Mouse (Mus musculus) left cerebral cortex, postnatal 36 days (tissue): Measurements from ENCODE around the gene Pf4. TPM values are rescaled to one million over a fixed set of nuclear protein-coding genes. Genes with fewer than 3 reads are reported as not detected.
"Not testable (repeated sequence)": the region's sequence is repeated elsewhere in the genome, so short reads cannot be mapped to it uniquely, and the experiment has no call there.

Source experiments
- DNase-seq, 2 experiments: peaks; one replicate each; pipeline ENCODE4 v3.0.0; 2021 to 2022; ENCODE audit warnings: low spot score in 2 of 2, mixed read lengths in 1 of 2
- intact Hi-C: fragments of 180-260 bp; cut with DNase I; formaldehyde crosslinking; loops from one replicate; pipeline ENCODE4 v1.15.1; 2025
- microRNA-seq: library from miRNA; unstranded; fragments of <30 nt; microRNA quantifications from one replicate; pipeline ENCODE4 v1.2.0, GENCODE M21; 2022
- total RNA-seq, 2 experiments: library from RNA; stranded (reverse); gene quantifications; 2 replicates each; pipeline ENCODE4 v1.2.3; 2021

Gene Pf4
- total RNA-seq, 2 experiments from 2014 or later = 2.3 to 2.9 TPM

DNA sequence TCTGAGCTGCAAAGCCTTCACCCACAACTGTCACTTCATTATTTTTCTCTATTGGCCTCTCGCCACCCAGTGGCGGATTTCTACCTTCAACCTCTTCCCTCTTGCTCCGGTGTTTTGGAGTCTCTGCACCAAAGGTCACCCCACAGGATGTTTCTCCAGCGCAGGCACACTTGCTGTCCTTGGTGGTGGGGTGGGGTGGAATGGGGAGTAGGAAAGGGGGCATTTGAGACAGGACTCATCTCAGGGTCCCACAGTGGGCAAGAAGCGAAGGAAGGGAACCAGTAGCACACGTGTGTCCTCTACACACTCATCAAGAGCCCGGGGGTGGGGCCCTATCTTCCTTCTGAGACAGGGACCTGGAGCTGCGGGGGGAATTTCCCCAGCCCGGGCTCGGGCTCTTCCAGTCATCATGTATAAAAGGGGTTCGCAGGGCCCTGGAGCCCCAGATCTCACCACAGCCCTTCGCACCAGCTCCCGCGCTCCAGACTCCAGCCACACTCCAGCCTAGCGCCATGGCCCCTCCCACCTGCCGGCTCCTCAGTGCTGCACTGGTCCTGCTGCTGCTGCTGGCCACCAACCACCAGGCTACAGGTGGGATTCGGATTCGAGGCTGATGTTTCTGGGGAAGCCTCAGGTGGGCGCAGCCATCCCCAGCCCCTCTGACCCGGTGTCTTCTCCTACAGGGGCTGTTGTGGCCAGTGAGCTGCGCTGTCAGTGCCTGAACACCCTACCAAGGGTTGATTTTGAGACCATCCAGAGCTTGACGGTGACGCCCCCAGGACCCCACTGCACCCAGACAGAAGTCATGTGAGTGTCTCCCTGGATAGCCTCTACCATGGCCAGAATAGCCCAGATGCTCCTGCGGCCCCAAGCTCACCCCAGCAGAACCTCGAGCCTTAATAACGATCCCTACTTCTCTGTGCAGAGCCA is 13.7 kb downstream of the Pf4 start, which contains the start of gene Cxcl3:
Gene Cxcl3, plus strand, starts transcription at position 445 of the 930 bp plus-strand sequence.
- intact Hi-C loops = loop anchor here (5.0 kb wide), 1 partner anchor 124 kb away; no protein-coding TSS in a partner anchor
- DNase-seq = no peak

DNA sequence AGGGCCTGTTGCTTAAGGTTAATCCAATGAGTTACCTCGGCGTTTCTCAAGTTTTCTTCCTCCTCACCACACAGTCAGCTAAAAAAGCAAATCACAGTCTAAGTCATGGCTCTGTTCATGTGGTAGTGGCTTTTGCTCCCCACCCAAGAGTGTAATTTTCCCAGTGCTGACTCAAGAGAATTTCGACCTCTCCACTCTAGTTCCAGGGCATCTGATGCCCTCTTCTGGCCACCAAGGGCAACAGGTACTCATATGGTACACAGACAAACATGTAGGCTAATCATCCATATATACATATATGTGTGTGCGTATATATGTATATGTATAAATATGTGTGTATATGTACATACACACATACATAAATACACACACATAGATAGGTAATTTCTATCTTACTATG is 15.9 kb downstream of the Pf4 start:
- intact Hi-C loops = loop anchor here (5.0 kb wide), 1 partner anchor 126 kb away; no protein-coding TSS in a partner anchor
- no peak for DNase-seq

DNA sequence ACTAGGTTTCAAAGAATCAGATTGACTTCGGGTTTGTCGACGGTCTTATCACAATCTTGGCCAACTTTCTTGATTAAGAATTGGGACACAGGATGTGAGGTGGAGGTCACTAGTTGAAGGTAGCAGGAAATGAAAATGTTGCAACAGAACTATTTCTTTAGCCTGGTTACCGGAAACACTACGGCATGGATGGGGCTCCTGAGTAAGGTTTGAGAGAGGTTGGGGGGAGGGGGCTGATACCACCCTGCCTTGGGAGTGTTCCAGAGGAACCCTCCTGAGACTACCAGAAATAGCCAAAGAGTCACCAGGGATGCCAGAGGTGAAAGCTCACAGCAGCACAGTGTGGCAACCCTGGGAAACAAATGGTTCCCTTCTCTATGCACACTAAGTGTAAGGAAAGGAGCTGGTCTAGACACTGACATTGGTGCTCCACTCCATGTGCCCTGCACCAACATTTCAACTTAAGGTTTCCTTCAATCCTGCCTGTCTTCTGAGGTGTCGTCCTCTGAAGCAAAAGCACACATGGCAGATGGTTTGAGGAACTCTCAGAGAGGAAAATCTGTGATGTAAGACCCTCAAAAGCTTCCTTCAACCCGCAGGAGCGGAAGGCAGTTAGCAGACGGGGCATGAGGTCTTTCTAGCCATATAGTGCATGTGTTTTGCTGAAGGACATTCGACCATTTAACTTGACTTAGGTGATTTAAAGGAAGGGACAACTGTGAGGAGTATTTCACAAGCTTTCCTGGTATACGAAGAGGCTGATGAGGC is 17.3 kb downstream of the Pf4 start:
- DNase-seq = no peak
- intact Hi-C loops = loop anchor here (5.0 kb wide), 1 partner anchor 127 kb away; no protein-coding TSS in a partner anchor

DNA sequence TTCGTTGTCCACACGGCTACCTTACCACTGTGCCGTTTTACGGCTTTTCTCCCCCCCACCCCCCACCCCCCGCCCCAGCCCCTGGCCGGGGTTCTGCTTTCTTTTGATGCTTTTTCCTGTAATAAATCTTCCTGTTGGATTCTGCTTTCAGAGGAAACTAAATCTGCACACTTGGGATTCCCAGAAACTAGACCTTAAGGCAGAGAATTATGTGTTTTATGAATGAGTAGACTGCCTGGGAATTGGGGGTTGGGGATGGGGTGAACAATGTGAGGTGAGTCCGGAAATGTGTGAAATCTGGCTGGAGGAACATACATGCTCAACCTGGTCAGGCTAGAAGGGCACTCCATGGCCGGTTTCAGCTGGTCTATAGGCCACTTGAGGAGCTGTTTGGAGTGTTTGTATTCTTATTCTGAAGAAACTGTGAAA is 17.9 kb downstream of the Pf4 start:
- intact Hi-C loops = no loop called here
- DNase-seq = no peak

DNA sequence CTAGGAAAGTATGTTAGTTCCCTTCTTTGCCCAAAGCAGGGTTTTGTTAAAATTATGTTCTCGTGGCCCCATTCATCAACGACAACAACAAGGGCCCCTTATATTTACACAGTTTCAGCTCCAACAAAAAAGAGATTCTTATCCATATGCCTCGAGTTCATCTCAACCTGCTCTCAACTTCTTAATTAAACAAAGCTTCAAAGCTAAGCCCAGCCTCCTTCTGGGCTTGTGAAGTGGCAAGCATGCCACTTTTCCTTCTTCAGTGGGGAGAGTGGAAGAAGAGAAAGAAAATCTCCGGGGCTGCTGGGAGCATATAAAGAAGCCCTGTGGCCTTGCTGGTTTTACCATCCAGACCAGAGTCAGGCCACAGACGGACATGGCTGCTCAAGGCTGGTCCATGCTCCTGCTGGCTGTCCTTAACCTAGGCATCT is 22.0 kb downstream of the Pf4 start, which contains the start of gene Cxcl15:
Gene Cxcl15, plus strand, starts transcription at position 340 of the 431 bp plus-strand sequence.
- no peak for DNase-seq
- intact Hi-C loops = no loop called here

DNA sequence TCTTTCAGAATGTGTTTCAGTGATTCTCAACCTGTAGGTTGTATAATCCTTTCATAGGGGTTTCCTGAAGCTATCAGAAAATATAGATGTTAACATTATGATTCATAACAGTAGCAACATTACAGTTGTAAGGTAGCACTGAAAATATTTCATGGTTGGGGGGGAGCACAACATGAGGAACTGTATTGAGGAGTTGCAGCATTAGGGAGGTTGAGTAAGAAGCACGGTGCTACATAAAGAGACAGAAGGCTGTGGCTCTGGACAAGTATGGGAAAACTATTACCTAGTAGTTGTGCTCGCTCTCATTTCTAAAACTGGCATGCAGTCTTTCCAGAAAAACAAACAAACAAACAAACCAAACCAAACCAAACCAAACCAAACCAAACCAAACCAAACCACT is 23.2 kb downstream of the Pf4 start:
- intact Hi-C loops, DNase-seq: not testable (repeated sequence)

DNA sequence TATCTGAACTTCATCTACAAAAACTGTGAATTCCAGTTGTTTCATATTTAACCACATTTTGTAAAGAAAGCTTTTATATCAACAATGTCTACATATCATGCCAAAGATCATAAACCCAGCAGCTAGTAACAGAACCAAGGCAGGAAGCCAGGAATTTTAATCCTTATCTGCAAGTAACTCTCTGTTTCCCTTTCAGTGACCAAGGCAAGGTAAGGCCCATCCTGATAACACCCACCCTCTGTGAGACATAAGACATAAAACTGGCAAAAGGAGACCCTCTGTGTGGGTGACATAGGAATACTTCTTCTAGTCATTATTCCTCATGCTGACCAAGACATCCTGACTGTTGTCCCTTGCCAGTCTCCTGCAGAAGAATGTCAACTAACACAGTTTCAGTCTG is 32.3 kb downstream of the Pf4 start:
- DNase-seq = no peak
- intact Hi-C loops = no loop called here

DNA sequence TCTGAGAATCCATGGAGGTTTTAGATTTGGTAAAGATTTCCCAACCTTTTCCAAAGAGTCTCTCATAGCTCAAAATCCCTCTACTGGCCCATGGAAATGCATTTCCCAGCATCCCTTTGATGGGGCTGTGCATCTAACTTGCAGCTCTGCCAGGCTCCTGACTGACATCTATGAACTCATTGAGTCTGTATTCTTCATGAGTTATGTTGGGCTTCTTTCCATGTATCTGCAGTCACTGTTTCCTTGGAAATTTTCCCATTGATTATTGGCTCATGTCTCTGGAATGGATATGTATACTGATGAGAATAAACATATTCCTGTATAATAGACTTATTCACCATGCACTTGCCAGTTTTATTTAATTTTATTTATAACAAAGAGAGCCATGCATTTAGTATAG is 33.8 kb downstream of the Pf4 start:
- no peak for DNase-seq
- intact Hi-C loops = no loop called here

DNA sequence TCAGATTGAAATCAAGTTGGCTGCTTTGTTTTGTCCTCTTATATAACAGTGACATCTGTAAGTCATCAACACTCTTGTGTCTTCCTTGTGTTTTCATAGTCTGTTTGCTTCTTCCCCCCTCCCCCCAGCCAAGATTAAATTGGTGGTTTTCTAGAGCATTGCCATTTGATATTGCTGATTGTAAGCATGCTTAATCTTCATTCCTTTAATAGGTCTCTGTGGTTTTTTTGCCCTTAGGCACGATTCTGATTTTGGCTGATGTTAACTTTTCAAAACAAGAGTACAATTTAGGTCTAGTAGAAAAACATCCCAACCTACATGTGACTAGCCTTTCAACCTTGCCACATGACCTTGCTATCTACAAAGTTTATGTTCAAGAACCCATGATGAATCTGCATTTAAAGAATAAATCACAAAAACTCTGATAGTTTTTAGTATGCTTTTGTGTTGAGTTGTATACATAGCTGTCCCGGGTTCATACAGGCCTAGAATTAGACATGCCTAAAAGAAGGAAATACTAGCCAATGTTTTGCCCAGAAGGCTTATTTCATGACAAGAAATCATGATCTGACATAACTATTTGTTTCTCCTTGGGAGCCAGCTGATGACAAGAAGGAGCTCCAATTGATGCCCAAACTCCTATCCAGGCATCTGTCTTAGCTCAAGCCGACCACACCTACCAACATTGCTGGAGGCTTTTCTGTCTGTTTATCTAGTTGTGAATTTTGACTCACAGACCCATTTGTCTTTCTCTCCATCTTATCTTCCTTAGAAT is 35.1 kb downstream of the Pf4 start:
- intact Hi-C loops = no loop called here
- no peak for DNase-seq

DNA sequence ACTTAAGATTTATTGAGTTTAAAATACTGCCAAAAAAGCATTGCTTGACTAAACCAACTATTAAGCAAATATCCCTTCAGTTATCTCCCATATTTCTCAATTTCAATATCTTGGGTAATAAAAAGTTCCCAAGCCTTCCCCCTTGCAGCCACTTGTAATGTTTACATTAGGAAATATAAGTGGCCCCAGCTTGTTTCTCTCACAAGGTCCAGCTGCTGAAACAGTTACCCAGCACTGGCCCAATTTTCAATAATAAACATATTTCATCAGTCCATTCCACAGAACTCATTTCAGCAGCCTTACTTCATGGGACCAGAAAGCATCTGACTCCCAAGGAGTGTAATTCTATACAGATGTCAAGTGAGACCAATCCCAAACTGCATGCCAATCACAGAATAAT is 47.5 kb downstream of the Pf4 start:
- no peak for DNase-seq
- intact Hi-C loops = no loop called here

Small RNA genes lying within 50 kb of the gene (microRNA-seq; reads per million reads assigned to microRNA genes)
- gene Gm24322 = not detected

Other genes starting within 250 kb of the Pf4 start
- gene 5830473C10Rik, start 211.3 kb upstream of the Pf4 start, total RNA-seq = under 1 TPM; 0.16 to 0.27 TPM
- 1 to 10 TPM in 1 of 2 experiments, under 1 TPM in 1; 0.97 to 1.4 TPM for gene Rassf6, start 131.8 kb upstream of the Pf4 start, total RNA-seq
- under 1 TPM in 1 of 2 experiments, not detected in 1; 0.20 TPM for gene Cxcl5, start 13.1 kb upstream of the Pf4 start, total RNA-seq
- gene Ppbp, start 3.9 kb upstream of the Pf4 start, total RNA-seq = under 1 TPM in 1 of 2 experiments, not detected in 1; 0.88 TPM
- not detected for gene Cxcl3, start 13.7 kb downstream of the Pf4 start, total RNA-seq
- not detected for gene Cxcl15, start 22.1 kb downstream of the Pf4 start, total RNA-seq
- not detected for gene Cxcl1, start 118.8 kb downstream of the Pf4 start, total RNA-seq
- gene Cxcl2, start 131.4 kb downstream of the Pf4 start, total RNA-seq = not detected
- 10 to 100 TPM; 17.0 to 17.8 TPM for gene Mthfd2l, start 158.7 kb downstream of the Pf4 start, total RNA-seq